Mouse (Mus musculus): ENCODE results near the gene Clk4. TPM values are rescaled to one million over a fixed set of nuclear protein-coding genes. Genes with fewer than 3 reads are reported as not detected.
A peak's percentile ranks its signal among the peaks of the same experiment; 100 is the strongest.

Gene Clk4
- polyA plus RNA-seq (2015; fragmentation: Nextera tagmentation; extraction: Ambion mirVana): 72.2 and 73.9 TPM in 2 replicates

DNA sequence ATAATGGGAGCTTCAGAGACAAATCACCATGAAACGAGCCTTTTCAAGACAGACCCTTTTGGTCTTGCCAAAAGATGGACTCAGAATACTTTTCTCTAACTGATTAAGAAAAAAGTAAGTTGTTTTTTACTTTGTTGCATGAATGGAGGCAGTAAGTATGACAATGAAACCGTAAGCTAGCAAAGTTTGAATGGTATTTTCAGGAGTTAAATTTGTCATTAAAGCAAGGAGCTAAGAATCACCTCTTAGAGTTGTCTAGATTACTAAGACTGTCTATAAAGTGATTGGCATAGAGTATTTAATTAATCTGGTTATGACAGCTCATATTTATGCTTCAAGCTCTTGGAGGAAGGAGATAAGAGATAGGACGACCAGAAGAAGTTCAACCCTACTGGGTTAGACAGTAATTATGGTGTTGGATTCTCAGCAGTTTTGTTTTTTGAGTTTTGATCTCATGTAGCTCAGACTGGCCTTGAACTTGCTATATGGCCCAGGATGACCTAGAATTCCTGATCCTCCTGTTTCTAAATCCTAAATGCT lies at the start of gene Clk4:
TSS of gene Clk4 (plus strand) at position 51 of the 540 bp plus-strand sequence.
- H3K27ac ChIP-seq: peak within 1 kb of the TSS; percentile 98
- no peaks in the 10 kb centered on the region for H3K36me3 ChIP-seq
- H3K4me1 ChIP-seq (replicated peaks): peaks cover 31% of the 10 kb centered on the region
- peaks cover 3% of the 10 kb centered on the region; the same call in 1 of the 2 replicates for H3K27me3 ChIP-seq
- no peak for ATAC-seq (replicated peaks; ENCODE audit: insufficient number of reproducible peaks, insufficient read depth, low FRiP score, low read depth)
- H3K9ac ChIP-seq: peak within 1 kb of the TSS; percentile 66
- peak within 1 kb of the TSS; percentile 84 for H3K4me3 ChIP-seq
- WGBS: 79% methylated on average over 3 of the region's 3 CpGs
- no peaks in the 10 kb centered on the region for H3K9me3 ChIP-seq (replicated peaks)
- H3K4me2 ChIP-seq: peak within 1 kb of the TSS; percentile 85

DNA sequence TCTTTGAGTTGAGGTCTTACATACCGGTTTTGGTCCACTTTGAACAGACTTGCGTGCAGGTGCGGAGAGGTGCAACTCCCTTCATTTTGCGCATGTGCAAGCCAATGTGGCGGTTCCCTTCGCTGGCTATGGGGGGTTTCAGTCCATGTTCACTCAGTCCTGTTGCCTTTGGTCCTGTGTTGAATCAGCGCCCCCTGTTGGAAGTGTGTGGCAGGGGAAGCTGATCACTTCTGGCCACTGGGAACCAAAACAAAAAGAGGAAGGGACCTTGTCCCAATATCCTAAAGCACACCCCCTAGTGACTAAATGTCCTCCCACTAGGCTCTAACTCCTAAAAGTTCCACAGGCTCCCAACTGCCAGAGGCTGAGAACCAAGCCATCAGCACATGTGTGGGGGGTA lies 47.5 kb upstream of the Clk4 start:
- H3K4me2 ChIP-seq: no peak overlapping the region
- H3K4me3 ChIP-seq: no peak overlapping the region
- H3K4me1 ChIP-seq (replicated peaks): no peaks in the 10 kb centered on the region
- ATAC-seq (replicated peaks; ENCODE audit: insufficient number of reproducible peaks, insufficient read depth, low FRiP score, low read depth): no peak
- H3K36me3 ChIP-seq: no peaks in the 10 kb centered on the region
- no peak overlapping the region for H3K27ac ChIP-seq
- no peaks in the 10 kb centered on the region for H3K27me3 ChIP-seq
- H3K9ac ChIP-seq: no peak overlapping the region
- 81% methylated on average over 7 of the region's 7 CpGs for WGBS
- H3K9me3 ChIP-seq (replicated peaks): no peaks in the 10 kb centered on the region

DNA sequence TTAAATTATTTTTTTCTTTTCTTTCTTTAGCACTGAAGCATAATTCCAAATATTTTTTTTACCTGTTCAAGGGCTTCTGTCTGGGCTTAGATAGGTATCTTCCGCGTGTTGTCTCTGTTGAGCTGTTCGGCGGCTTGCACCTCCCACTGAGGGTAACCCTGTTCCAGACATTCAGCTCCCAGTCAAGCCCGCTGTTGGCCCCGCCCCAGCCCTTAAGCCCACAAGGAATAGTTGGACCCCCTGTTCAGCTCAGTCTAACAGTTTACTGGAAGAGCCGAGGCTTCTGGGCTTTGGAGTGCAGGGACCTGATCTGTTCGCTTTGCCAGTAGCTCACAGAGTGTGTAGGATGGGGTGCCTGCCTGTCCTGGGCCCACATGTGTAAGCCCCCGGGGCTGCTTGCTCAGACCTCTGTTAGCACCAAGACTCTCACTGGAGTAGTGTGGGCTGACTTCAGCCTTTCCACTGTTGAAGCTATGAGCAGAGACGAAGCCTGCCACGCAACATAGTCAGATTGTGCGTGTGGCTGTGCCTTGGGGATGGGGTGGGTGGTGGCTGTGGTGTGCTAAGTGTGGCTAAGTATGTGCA lies 42.0 kb upstream of the Clk4 start:
- Histone ChIP-seq H3K4me1 (replicated peaks) (no peaks in the 10 kb centered on the region), H3K9ac (no peak overlapping the region), H3K4me3 (no peak overlapping the region), H3K27ac (no peak overlapping the region), H3K36me3 (no peaks in the 10 kb centered on the region), H3K9me3 (replicated peaks) (no peaks in the 10 kb centered on the region), H3K4me2 (no peak overlapping the region), H3K27me3 (no peaks in the 10 kb centered on the region)
- WGBS: 76% methylated on average over 12 of the region's 12 CpGs
- no peak for ATAC-seq (replicated peaks; ENCODE audit: insufficient number of reproducible peaks, insufficient read depth, low FRiP score, low read depth)

DNA sequence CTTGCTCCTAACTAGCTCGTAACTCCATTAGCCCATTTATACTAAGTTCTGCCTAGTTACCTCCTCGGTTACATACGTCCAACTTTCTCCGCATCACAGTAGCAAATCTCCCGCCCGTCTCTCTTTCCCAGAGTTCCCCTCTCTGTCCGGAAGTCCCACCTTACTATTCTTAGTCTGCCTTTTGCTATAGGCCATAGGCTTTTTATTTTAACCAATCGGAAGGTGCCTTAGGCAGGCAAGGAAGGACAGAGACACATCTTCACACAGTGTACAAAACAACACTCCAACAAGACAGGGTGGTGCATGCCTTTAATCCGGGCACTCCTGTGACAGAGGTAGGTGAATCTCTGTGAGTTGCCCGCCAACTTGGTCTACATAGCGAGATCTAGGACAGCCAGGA lies 41.2 kb upstream of the Clk4 start, which contains the start of gene Gm12569:
TSS of gene Gm12569 (plus strand) at position 166 of the 400 bp plus-strand sequence.
- no peak within 1 kb of the TSS for H3K4me3 ChIP-seq
- H3K9ac ChIP-seq: no peak within 1 kb of the TSS
- no peaks in the 10 kb centered on the region for H3K27me3 ChIP-seq
- no peak within 1 kb of the TSS for H3K27ac ChIP-seq
- H3K4me1 ChIP-seq (replicated peaks): no peaks in the 10 kb centered on the region
- WGBS: 93% methylated on average over 11 of the region's 11 CpGs
- H3K9me3 ChIP-seq (replicated peaks): no peaks in the 10 kb centered on the region
- H3K4me2 ChIP-seq: no peak within 1 kb of the TSS
- ATAC-seq (replicated peaks; ENCODE audit: insufficient number of reproducible peaks, insufficient read depth, low FRiP score, low read depth): no peak
- H3K36me3 ChIP-seq: no peaks in the 10 kb centered on the region

DNA sequence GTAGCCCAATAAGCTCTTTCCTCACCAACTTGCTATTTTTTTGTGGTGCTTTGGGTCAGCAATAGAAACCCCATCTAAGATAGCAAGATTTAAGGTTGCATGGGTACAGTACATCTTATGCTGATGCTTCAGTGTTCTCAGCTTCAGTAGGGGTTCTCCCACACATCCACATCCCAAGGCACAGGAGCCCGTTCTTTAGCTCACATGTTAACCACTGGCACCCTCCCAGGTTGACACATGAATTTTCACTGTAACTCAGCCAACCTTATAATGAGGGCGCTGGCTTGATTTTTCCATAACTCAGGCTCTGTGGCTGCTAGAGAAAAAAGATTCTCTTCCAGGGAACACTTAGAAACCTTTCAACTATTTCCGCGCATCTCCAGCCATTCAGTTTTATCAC lies 34.4 kb upstream of the Clk4 start:
- Histone ChIP-seq H3K4me1 (replicated peaks) (no peaks in the 10 kb centered on the region), H3K27ac (no peak overlapping the region), H3K27me3 (no peaks in the 10 kb centered on the region), H3K9ac (no peak overlapping the region), H3K4me3 (no peak overlapping the region), H3K36me3 (no peaks in the 10 kb centered on the region), H3K9me3 (replicated peaks) (no peaks in the 10 kb centered on the region), H3K4me2 (no peak overlapping the region)
- 78% methylated on average over 4 of the region's 4 CpGs for WGBS
- no peak for ATAC-seq (replicated peaks; ENCODE audit: insufficient number of reproducible peaks, insufficient read depth, low FRiP score, low read depth)

DNA sequence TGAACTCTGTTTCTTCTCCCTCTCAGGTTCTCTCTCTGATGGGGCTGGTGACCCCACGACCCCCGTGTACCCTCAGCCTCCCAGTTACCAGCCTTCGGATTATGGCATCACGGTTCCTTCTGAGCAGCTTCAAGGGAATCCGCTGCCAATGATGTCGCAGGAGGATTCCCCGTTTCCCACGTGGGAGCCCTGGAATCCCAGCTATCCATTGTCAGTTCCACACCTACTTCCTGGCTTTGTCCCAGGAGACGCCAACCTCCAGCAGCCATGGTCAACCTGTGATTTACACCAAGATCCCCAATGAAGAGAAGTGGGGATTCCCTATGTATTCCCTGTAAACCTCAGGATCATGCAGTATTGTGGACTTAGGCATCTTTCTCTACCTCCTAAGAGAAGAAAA lies 26.9 kb upstream of the Clk4 start:
- ATAC-seq (replicated peaks; ENCODE audit: insufficient number of reproducible peaks, insufficient read depth, low FRiP score, low read depth): no peak
- Histone ChIP-seq H3K9ac (no peak overlapping the region), H3K27me3 (no peaks in the 10 kb centered on the region), H3K9me3 (replicated peaks) (no peaks in the 10 kb centered on the region), H3K36me3 (no peaks in the 10 kb centered on the region), H3K4me1 (replicated peaks) (no peaks in the 10 kb centered on the region), H3K4me2 (no peak overlapping the region), H3K4me3 (no peak overlapping the region), H3K27ac (no peak overlapping the region)
- 77% methylated on average over 9 of the region's 9 CpGs for WGBS

DNA sequence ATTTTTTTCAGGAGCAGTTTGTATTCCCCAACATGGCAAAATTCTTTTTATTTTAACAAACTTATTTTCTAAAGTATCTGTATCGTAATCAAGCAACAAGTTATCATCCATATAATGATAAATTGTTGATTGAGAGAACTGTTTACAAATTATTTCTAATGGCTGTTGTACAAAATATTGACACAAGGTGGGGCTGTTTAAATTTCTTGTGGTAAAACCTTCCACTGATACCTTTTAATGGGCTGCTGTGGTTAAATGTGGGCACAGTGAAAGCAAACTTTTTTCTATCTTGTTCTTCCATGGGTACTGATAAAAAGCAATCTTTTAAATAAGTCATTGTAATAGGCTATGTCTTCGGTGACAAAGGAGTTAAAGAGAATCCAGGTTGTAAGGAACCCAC lies 18.6 kb upstream of the Clk4 start:
- no peak for ATAC-seq (replicated peaks; ENCODE audit: insufficient number of reproducible peaks, insufficient read depth, low FRiP score, low read depth)
- H3K9ac ChIP-seq: no peak overlapping the region
- no peaks in the 10 kb centered on the region for H3K36me3 ChIP-seq
- no peaks in the 10 kb centered on the region for H3K27me3 ChIP-seq
- H3K4me2 ChIP-seq: no peak overlapping the region
- 77% methylated on average over 2 of the region's 2 CpGs for WGBS
- no peak overlapping the region for H3K27ac ChIP-seq
- no peak overlapping the region for H3K4me3 ChIP-seq
- H3K4me1 ChIP-seq (replicated peaks): no peaks in the 10 kb centered on the region
- H3K9me3 ChIP-seq (replicated peaks): no peaks in the 10 kb centered on the region; the same call in 1 of the 2 replicates

DNA sequence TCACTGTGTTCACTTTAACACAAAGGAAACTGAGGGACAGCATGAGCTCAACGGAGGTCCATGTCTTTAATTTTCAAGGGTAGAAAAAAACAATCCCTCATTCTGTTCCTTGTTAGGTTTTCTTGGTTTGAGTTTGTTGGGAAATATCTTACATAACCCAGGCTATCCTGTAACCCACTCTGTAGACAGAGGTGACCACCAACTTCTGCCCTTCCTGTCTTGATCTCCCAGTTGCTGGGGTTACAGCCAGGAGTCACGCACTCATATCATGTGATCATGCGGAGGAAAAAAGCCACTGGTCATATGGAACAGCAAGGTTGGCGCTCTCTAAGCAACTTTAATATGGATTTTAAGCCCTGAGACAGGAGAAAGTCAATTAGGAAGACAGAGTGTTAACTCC lies 4.5 kb upstream of the Clk4 start:
- ATAC-seq (replicated peaks; ENCODE audit: insufficient number of reproducible peaks, insufficient read depth, low FRiP score, low read depth): no peak
- no peak overlapping the region for H3K4me2 ChIP-seq
- H3K9ac ChIP-seq: no peak overlapping the region

DNA sequence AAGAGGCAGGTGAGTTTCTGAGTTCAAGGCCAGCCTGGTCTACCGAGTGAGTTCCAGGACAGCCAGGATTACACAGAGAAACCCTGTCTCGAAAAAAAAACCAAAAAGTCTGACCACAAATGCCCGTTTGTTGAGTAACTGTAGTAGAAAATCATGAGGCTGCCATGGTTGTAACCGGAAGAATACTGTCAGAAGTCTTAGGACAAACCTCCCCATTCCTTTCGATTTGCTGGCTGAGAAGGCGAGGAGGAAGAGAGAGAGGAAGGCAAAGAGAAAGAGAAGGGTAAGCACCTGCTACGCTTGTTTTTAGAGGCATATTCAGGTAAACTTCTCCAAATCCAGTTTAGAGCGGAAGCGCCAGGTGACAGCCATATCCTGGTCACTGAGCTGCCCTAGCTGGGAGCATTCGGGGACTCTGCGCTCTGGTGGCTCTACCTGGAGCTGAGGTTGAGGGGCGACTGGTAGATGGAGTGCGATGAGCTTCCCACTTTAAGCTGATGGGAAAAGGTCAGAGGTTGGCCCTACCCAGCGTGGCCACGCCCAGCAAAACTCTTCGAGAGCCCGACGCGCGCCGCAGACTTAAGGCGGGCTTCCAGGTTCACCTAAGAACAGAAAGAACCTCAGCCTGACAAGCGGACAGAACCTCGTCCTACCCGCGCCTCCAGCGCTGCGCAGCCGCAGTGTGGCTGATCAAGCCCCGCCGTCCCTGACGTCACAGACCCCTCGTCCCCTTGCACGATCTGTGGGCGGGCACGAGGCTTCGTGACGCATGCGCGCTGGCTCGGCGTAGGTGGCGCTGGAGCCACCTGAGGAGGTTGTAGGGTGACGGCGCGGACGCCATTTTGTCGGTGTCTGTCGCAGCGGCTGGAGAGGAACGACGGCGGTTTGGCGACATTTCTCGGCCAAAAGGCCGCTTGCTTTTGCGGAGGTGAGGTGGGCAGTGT lies 1.1 kb downstream of the Clk4 start, which contains the start of gene BC049762:
TSS of gene BC049762 (minus strand) at position 705 of the 944 bp plus-strand sequence.
- Histone ChIP-seq H3K9ac (peak within 1 kb of the TSS; percentile 95), H3K9me3 (replicated peaks) (no peaks in the 10 kb centered on the region), H3K4me3 (peak within 1 kb of the TSS; percentile 84), H3K4me2 (peak within 1 kb of the TSS; percentile 85), H3K36me3 (peaks cover 7% of the 10 kb centered on the region; the same call in 1 of the 2 replicates), H3K4me1 (replicated peaks) (peaks cover 31% of the 10 kb centered on the region), H3K27ac (peak within 1 kb of the TSS; percentile 98), H3K27me3 (peaks cover 3% of the 10 kb centered on the region; the same call in 1 of the 2 replicates)
- 7% methylated on average over 57 of the region's 57 CpGs for WGBS
- ATAC-seq (replicated peaks; ENCODE audit: insufficient number of reproducible peaks, insufficient read depth, low FRiP score, low read depth): peak; percentile 98

More for the DNA sequence above, 4.5 kb upstream of the Clk4 start:
- no peak overlapping the region for H3K4me3 ChIP-seq
- no peaks in the 10 kb centered on the region for H3K4me1 ChIP-seq (replicated peaks)
- 82% methylated on average over 4 of the region's 4 CpGs for WGBS
- H3K27me3 ChIP-seq: peaks cover 3% of the 10 kb centered on the region; the same call in 1 of the 2 replicates
- H3K27ac ChIP-seq: no peak overlapping the region
- no peaks in the 10 kb centered on the region for H3K36me3 ChIP-seq
- H3K9me3 ChIP-seq (replicated peaks): no peaks in the 10 kb centered on the region

DNA sequence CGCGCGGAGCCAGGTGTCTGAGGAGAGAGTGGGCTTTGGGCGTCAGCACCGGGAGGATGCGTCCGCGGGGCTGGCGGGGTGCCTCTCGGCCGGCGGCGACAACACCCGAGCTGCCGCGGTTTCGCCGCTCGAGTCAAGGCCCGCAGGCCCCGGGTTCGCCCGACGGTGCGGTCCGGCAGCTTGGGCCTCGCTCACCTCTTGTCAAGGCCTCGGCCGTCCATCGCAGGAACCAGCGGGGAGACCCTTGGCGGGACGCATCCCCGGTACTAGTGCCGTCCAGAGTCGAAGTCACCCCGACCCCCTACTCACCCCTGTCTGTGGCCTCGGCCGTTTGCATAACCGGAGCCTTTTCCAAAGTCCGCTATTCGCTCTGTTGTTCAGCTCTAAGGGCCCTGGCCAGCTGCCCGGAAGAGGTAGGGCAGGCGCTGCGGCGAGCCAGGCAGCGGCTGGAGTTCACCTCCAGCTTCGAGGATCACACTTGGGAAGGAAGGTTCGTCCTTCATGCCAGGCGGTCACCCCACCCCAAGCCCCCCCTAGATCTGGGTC lies 1.8 kb downstream of the Clk4 start:
- peak; percentile 71 for ATAC-seq (replicated peaks; ENCODE audit: insufficient number of reproducible peaks, insufficient read depth, low FRiP score, low read depth)
- H3K4me2 ChIP-seq: peak overlapping the region; percentile 80
- peaks cover 3% of the 10 kb centered on the region; the same call in 1 of the 2 replicates for H3K27me3 ChIP-seq
- under 1% methylated on average over 50 of the region's 50 CpGs for whole genome bisulfite sequencing
- H3K36me3 ChIP-seq: peaks cover 9% of the 10 kb centered on the region
- no peaks in the 10 kb centered on the region for H3K9me3 ChIP-seq (replicated peaks)
- peaks cover 31% of the 10 kb centered on the region for H3K4me1 ChIP-seq (replicated peaks)
- H3K9ac ChIP-seq: peak overlapping the region; percentile 95
- peak overlapping the region; percentile 84 for H3K4me3 ChIP-seq
- H3K27ac ChIP-seq: peak overlapping the region; percentile 98

DNA sequence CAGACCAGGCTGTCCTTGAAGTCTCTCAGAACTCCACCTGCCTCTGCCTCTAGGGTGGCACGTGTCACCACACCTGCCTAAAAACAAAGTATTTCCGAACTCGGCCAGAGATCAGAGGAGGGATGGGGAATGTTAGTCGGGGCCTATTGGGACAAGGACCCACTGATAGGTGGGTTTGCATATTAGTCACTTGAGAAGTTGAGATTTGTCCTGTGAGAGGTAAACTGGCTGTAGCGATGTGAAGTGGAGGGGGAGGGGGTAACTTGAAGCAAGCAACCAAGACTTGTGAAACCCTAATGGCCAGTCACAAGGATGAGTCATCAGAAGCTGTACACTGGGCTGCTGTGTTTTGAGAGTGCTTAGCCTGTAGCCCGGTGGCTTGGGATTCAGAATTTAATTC lies 2.8 kb downstream of the Clk4 start:
- H3K36me3 ChIP-seq: peaks cover 9% of the 10 kb centered on the region
- peak overlapping the region; percentile 98; the same call in 1 of the 2 replicates for H3K27ac ChIP-seq
- H3K4me2 ChIP-seq: peak overlapping the region; percentile 80
- peak overlapping the region; percentile 95 for H3K9ac ChIP-seq
- H3K4me1 ChIP-seq (replicated peaks): peaks cover 31% of the 10 kb centered on the region
- no peaks in the 10 kb centered on the region for H3K9me3 ChIP-seq (replicated peaks)
- peak overlapping the region; percentile 84 for H3K4me3 ChIP-seq
- no peak for ATAC-seq (replicated peaks; ENCODE audit: insufficient number of reproducible peaks, insufficient read depth, low FRiP score, low read depth)
- WGBS: 4% methylated on average over 6 of the region's 6 CpGs
- H3K27me3 ChIP-seq: peaks cover 3% of the 10 kb centered on the region; the same call in 1 of the 2 replicates

Data from heart, embryonic 15.5 days (tissue).